Mouse (Mus musculus) spleen, adult 2 months (tissue): ENCODE results near the gene Slc39a11.

Experiments used
- CTCF ChIP-seq: fragments of 200-500 bp; IDR thresholded peaks from 2 replicates; pipeline ENCODE4 v1.5.1; 2011; ENCODE audit warnings: mild to moderate bottlenecking, inconsistent platforms; ENCODE audit not compliant: insufficient read depth, insufficient read length, insufficient replicate concordance; ENCODE audit errors: extremely low read depth
- POLR2A ChIP-seq: fragments of 200-500 bp; IDR thresholded peaks from 2 replicates; pipeline ENCODE4 v1.6.1; 2011; ENCODE audit warnings: low read depth, low read length, inconsistent platforms

DNA sequence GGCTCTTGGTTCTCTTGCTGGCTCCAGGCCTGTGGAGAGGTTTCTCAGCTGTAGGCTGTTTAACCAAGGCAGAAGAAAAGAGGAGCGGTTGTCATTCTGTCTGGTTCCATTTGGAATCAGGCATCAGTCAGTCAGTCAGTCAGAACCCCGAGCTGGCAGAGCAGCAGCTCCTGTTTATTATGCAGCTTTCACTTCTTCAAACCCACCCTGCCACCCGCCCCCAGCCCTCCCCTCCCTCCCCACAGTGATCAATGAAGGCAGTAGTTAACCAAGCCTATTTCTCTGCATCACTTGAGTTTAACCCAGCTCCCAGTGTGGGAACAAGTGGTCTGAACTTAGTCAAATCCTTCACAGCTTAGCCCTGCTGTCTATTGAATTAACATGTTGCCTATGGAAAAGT lies 42.0 kb upstream of the Slc39a11 start:
- TF ChIP-seq CTCF = no peak
- TF ChIP-seq POLR2A = no peak
